26 mouse cellular contexts compared by ENCODE assay signal in genomic region chr9:64139879-64140278, GRCm38 (mm10). TPM values are rescaled to one million over a fixed set of nuclear protein-coding genes. Genes with fewer than 3 reads are reported as not detected.
DNase-seq lines count a peak whose midpoint lies in the region; ATAC-seq and TF ChIP-seq lines count a peak whose summit lies in the region.
"Had no signal": no experiment of that assay in that cellular context is flagged by ENCODE, and none has a peak within 500 bp of the region (broad histone marks: within the 10 kb centered on the region; RNA-seq: fewer than 3 reads in every experiment).

No protein-coding gene starts in this region.

- no peaks in the 10 kb centered on the region for H3K9me3 ChIP-seq in liver, postnatal 0 days (ENCODE audit: low read length)
- H3K9me3 ChIP-seq: embryonic facial prominence, embryonic 10.5 days; embryonic facial prominence, embryonic 12.5 days; forebrain, embryonic 13.5 days; forebrain, embryonic 15.5 days; G1E had no signal

- no peak overlapping the region for H3K4me3 ChIP-seq in liver, adult 2 months (ENCODE audit: insufficient read depth, low read depth, low read length)
- H3K4me3 ChIP-seq in liver, postnatal 0 days (ENCODE audit: low read depth, low read length): no peak overlapping the region
- H3K4me3 ChIP-seq: embryonic facial prominence, embryonic 10.5 days; embryonic facial prominence, embryonic 12.5 days; forebrain, embryonic 13.5 days; forebrain, embryonic 15.5 days had no signal

- H3K79me2 ChIP-seq in liver, adult 2 months (ENCODE audit: control insufficient read depth, insufficient read depth, low read length): no peaks in the 10 kb centered on the region

- no peak for ATAC-seq in liver, postnatal 0 days
- peak; percentile 72 for ATAC-seq in granulocyte monocyte progenitor cell, adult 5-6 weeks (replicated peaks; ENCODE audit: poor library complexity, severe bottlenecking)
- 0 out of 2 replicates have a peak, but pooled peaks have one; percentile 42 for ATAC-seq in megakaryocyte progenitor cell, adult 5-6 weeks (replicated peaks; ENCODE audit: poor library complexity)
- ATAC-seq: activated CD4-positive, CD25-positive, alpha-beta regulatory T cell, adult 4 months; forebrain, embryonic 13.5 days; forebrain, embryonic 15.5 days; forebrain, postnatal 0 days; Patski had no signal

- no peaks in the 10 kb centered on the region for H3K36me3 ChIP-seq in liver, adult 2 months (ENCODE audit: control insufficient read depth, insufficient read depth, low read length)
- H3K36me3 ChIP-seq in liver, postnatal 0 days (replicated peaks; ENCODE audit: insufficient read depth, low read length): peaks cover 27% of the 10 kb centered on the region

- TF ChIP-seq EP300 in liver, postnatal 0 days (IDR thresholded peaks at IDR 0.05; ENCODE audit: low read depth): no peak

- H3K4me1 ChIP-seq in liver, adult 2 months (ENCODE audit: control insufficient read depth, insufficient read depth, low read length): no peaks in the 10 kb centered on the region
- H3K4me1 ChIP-seq in liver, postnatal 0 days (ENCODE audit: insufficient read depth): no peaks in the 10 kb centered on the region
- H3K4me1 ChIP-seq: embryonic facial prominence, embryonic 10.5 days; embryonic facial prominence, embryonic 12.5 days; forebrain, embryonic 13.5 days; forebrain, embryonic 15.5 days had no signal

- H3K9ac ChIP-seq in liver, adult 2 months (ENCODE audit: low read depth, low read length): no peak overlapping the region
- H3K9ac ChIP-seq in liver, postnatal 0 days (replicated peaks): no peak overlapping the region
- H3K9ac ChIP-seq: embryonic facial prominence, embryonic 12.5 days; forebrain, embryonic 13.5 days; forebrain, embryonic 15.5 days; forebrain, postnatal 0 days had no signal

- TF ChIP-seq POLR2A in liver, adult 2 months (IDR thresholded peaks at IDR 0.05; ENCODE audit: extremely low read depth, insufficient read depth, low read length): no peak

- no peak overlapping the region for H3K4me2 ChIP-seq in liver, postnatal 0 days (ENCODE audit: low read depth, low read length)
- H3K4me2 ChIP-seq: embryonic facial prominence, embryonic 12.5 days; forebrain, embryonic 13.5 days; forebrain, embryonic 15.5 days had no signal

- no peaks in the 10 kb centered on the region for H3K27me3 ChIP-seq in liver, adult 2 months (ENCODE audit: control insufficient read depth, insufficient read depth, low read length)
- no peaks in the 10 kb centered on the region for H3K27me3 ChIP-seq in liver, postnatal 0 days (ENCODE audit: insufficient read depth, low read length)
- H3K27me3 ChIP-seq: embryonic facial prominence, embryonic 12.5 days; forebrain, embryonic 13.5 days; forebrain, embryonic 15.5 days; Patski had no signal

- TF ChIP-seq CTCF in liver, adult 2 months (IDR thresholded peaks at IDR 0.05; ENCODE audit: low read depth, low read length): no peak
- TF ChIP-seq CTCF in liver, postnatal 0 days (IDR thresholded peaks at IDR 0.05; ENCODE audit: low read depth): no peak

- WGBS in liver, adult 2 months: 61% methylated on average over 9 of the region's 9 CpGs
- WGBS in liver, postnatal 0 days (ENCODE audit: insufficient replicate concordance): 65% methylated on average over 9 of the region's 9 CpGs

- no peak overlapping the region for H3K27ac ChIP-seq in liver, adult 2 months (replicated peaks; ENCODE audit: insufficient read depth, low read depth, low read length)
- H3K27ac ChIP-seq in liver, postnatal 0 days (ENCODE audit: low read depth): no peak overlapping the region
- H3K27ac ChIP-seq: embryonic facial prominence, embryonic 10.5 days; embryonic facial prominence, embryonic 12.5 days; forebrain, embryonic 13.5 days; forebrain, embryonic 15.5 days had no signal

- DNase-seq in liver, adult 2 months (ENCODE audit: extremely low read depth, low read depth, low spot score): peak; percentile 31
- no peak for DNase-seq in liver, postnatal 0 days
- DNase-seq in 416B (ENCODE audit: low read depth): peak; percentile 59
- DNase-seq in urinary bladder, adult 18-20 months (ENCODE audit: low spot score in 2 of 2): no peak
- DNase-seq in layer of hippocampus, adult 9-11 months: no peak
- no peak for DNase-seq in c-Kit-positive CD71-positive TER-119-positive erythroid progenitor cells, embryonic 14.5 days (ENCODE audit: low spot score)
- DNase-seq: adrenal gland, adult 8-10 months; adrenal gland, postnatal 14 days; cerebellum, adult 11-12 months; cerebellum, adult 2 months; cerebellum, adult 9-10 months; cerebellum, postnatal 10 days; cerebellum, postnatal 25 days; forebrain, postnatal 0 days had no signal

RNA-seq across cellular contexts. Expression of gene Lctl, which starts 22.9 kb away (rescaled TPM):
- not detected in 2 replicates for total RNA-seq in liver, adult 2 months (2014; rRNA removed)
- polyA plus RNA-seq in liver, adult 2 months (2012; rRNA removed): not detected in 2 replicates
- polyA plus RNA-seq in liver, postnatal 0 days (2015; fragmentation: Nextera tagmentation; extraction: Ambion mirVana): not detected in 2 replicates
- total RNA-seq in granulocyte monocyte progenitor cell, adult 5-6 weeks (2014; fragmentation: Nextera tagmentation): not detected in 2 replicates
- total RNA-seq in granulocyte monocyte progenitor cell, adult 5-6 weeks (2017): 0.15 and 0.39 TPM in 2 replicates
- not detected in 2 replicates for total RNA-seq in megakaryocyte progenitor cell, adult 5-6 weeks (2015)
- total RNA-seq in megakaryocyte progenitor cell, adult 5-6 weeks (2017): not detected in 2 replicates
- total RNA-seq: forebrain, postnatal 0 days; G1E had no signal
- polyA plus RNA-seq: activated CD4-positive, CD25-positive, alpha-beta regulatory T cell, adult 4 months; brain, embryonic 14.5 days; embryonic facial prominence, embryonic 12.5 days; embryonic facial prominence, embryonic 14.5 days; forebrain, embryonic 11.5 days; forebrain, embryonic 13.5 days; forebrain, embryonic 15.5 days; forebrain, postnatal 0 days; G1E had no signal

RNA-seq across cellular contexts. Expression of gene Zwilch, which starts 33.0 kb away (rescaled TPM):
- total RNA-seq in liver, adult 2 months (2014; rRNA removed): 0.94 and 1.6 TPM in 2 replicates
- polyA plus RNA-seq in liver, adult 2 months (2012; rRNA removed): 0.12 and 0.25 TPM in 2 replicates
- polyA plus RNA-seq in liver, postnatal 0 days (2015; fragmentation: Nextera tagmentation; extraction: Ambion mirVana): 2.7 and 4.1 TPM in 2 replicates
- 61.4 and 63.4 TPM in 2 replicates for total RNA-seq in granulocyte monocyte progenitor cell, adult 5-6 weeks (2014; fragmentation: Nextera tagmentation)
- 98.1 and 118 TPM in 2 replicates for total RNA-seq in granulocyte monocyte progenitor cell, adult 5-6 weeks (2017)
- 37.7 and 48.5 TPM in 2 replicates for total RNA-seq in megakaryocyte progenitor cell, adult 5-6 weeks (2015)
- total RNA-seq in megakaryocyte progenitor cell, adult 5-6 weeks (2017): 134 and 155 TPM in 2 replicates

RNA-seq across cellular contexts. Expression of gene Rpl4, which starts 33.3 kb away (rescaled TPM):
- total RNA-seq in liver, adult 2 months (2014; rRNA removed): 401 and 408 TPM in 2 replicates
- polyA plus RNA-seq in liver, adult 2 months (2012; rRNA removed): 250 and 270 TPM in 2 replicates
- 600 and 612 TPM in 2 replicates for polyA plus RNA-seq in liver, postnatal 0 days (2015; fragmentation: Nextera tagmentation; extraction: Ambion mirVana)
- 3,177 and 3,393 TPM in 2 replicates for total RNA-seq in granulocyte monocyte progenitor cell, adult 5-6 weeks (2014; fragmentation: Nextera tagmentation)
- total RNA-seq in granulocyte monocyte progenitor cell, adult 5-6 weeks (2017): 3,068 and 3,220 TPM in 2 replicates
- total RNA-seq in megakaryocyte progenitor cell, adult 5-6 weeks (2015): 4,149 and 4,331 TPM in 2 replicates
- total RNA-seq in megakaryocyte progenitor cell, adult 5-6 weeks (2017): 2,914 and 3,251 TPM in 2 replicates

RNA-seq across cellular contexts. Expression of gene Snapc5, which starts 39.2 kb away (rescaled TPM):
- total RNA-seq in liver, adult 2 months (2014; rRNA removed): 11.2 and 13.9 TPM in 2 replicates
- 5.6 and 7.3 TPM in 2 replicates for polyA plus RNA-seq in liver, adult 2 months (2012; rRNA removed)
- 12.7 and 14.8 TPM in 2 replicates for polyA plus RNA-seq in liver, postnatal 0 days (2015; fragmentation: Nextera tagmentation; extraction: Ambion mirVana)
- 27.6 and 29.8 TPM in 2 replicates for total RNA-seq in granulocyte monocyte progenitor cell, adult 5-6 weeks (2014; fragmentation: Nextera tagmentation)
- 43.3 and 52.1 TPM in 2 replicates for total RNA-seq in granulocyte monocyte progenitor cell, adult 5-6 weeks (2017)
- total RNA-seq in megakaryocyte progenitor cell, adult 5-6 weeks (2015): 16.5 and 20.7 TPM in 2 replicates
- total RNA-seq in megakaryocyte progenitor cell, adult 5-6 weeks (2017): 47.4 and 48.2 TPM in 2 replicates

Comparison
In these comparisons a context has a peak if more than half of its experiments do, and no peak if none do; other contexts are left out.
1. DNase-seq: peak in liver, adult 2 months (single experiment) and 416B (single experiment); none in liver, postnatal 0 days (single experiment), urinary bladder, adult 18-20 months (0 of 2), layer of hippocampus, adult 9-11 months (single experiment) and c-Kit-positive CD71-positive TER-119-positive erythroid progenitor cells, embryonic 14.5 days (single experiment).
2. RNA of gene Zwilch, which starts 33.0 kb away (total RNA-seq): 37.7 to 155 TPM in megakaryocyte progenitor cell, adult 5-6 weeks and 61.4 to 118 TPM in granulocyte monocyte progenitor cell, adult 5-6 weeks; 0.94 to 1.6 TPM in liver, adult 2 months; every median in the first group is over 10 times any median in the second.